7 mouse cellular contexts compared by ENCODE assay signal in the genomic region with DNA sequence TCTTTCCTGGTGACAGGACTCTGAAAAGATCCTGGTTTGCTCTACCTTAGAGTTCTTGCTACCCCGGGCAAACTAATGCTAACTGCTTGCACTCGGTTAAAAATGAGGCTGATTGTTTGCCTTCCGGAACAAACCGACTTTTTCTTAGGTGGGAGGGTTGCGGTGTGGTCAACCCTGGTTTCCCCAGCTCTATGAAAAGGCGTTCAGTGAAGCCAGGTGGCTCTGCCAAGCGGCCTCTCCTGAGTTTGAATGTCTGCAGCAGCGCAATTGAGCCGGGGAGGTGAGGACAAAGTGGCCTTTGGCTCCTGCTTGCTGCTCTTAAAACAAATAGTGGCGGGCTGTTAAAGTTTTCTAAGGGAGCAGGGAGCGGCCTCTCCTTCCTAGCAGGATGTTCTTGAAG. TPM values are rescaled to one million over a fixed set of nuclear protein-coding genes. Genes with fewer than 3 reads are reported as not detected.
DNase-seq lines count a peak whose midpoint lies in the region; ATAC-seq lines count a peak whose summit lies in the region.

No protein-coding gene starts in this region.

- peak overlapping the region; percentile 35 for H3K9ac ChIP-seq in lung, embryonic 15.5 days

- H3K27ac ChIP-seq in forebrain, embryonic 10.5 days: no peak overlapping the region
- H3K27ac ChIP-seq in lung, embryonic 15.5 days: no peak overlapping the region

- DNase-seq in forebrain, embryonic 10.5 days (ENCODE audit: extremely low spot score, low spot score): no peak
- DNase-seq in kidney, adult 18-20 months: peak; percentile 35
- peak; percentile 59 to 66 for DNase-seq in spleen, postnatal 36 days (ENCODE audit: low spot score in 2 of 2)
- no peak for DNase-seq in c-Kit-positive CD71-positive TER-119-positive erythroid progenitor cells, embryonic 14.5 days (ENCODE audit: low spot score)
- no peak for DNase-seq in left cerebral cortex, postnatal 10 days (ENCODE audit: extremely low spot score in 1 of 2, low spot score in 2 of 2)

- H3K4me2 ChIP-seq in lung, embryonic 15.5 days: peak overlapping the region; percentile 94

- H3K9me3 ChIP-seq in forebrain, embryonic 10.5 days: no peaks in the 10 kb centered on the region
- H3K9me3 ChIP-seq in lung, embryonic 15.5 days: no peaks in the 10 kb centered on the region

- no peaks in the 10 kb centered on the region for H3K36me3 ChIP-seq in forebrain, embryonic 10.5 days (replicated peaks)
- H3K36me3 ChIP-seq in lung, embryonic 15.5 days: no peaks in the 10 kb centered on the region

- peak; percentile 25 for ATAC-seq in activated CD4-positive, CD25-positive, alpha-beta regulatory T cell, adult 4 months
- no peak; the same call in 1 of the 2 replicates for ATAC-seq in lung, embryonic 15.5 days (ENCODE audit: borderline replicate concordance, extremely low read depth, low FRiP score, low TSS enrichment)

- H3K4me1 ChIP-seq in forebrain, embryonic 10.5 days: peaks cover 28% of the 10 kb centered on the region
- peaks cover 7% of the 10 kb centered on the region; the same call in 1 of the 2 replicates for H3K4me1 ChIP-seq in lung, embryonic 15.5 days

- peak overlapping the region; percentile 58 for H3K4me3 ChIP-seq in forebrain, embryonic 10.5 days
- peak overlapping the region; percentile 44 for H3K4me3 ChIP-seq in lung, embryonic 15.5 days

- intact Hi-C loops in left cerebral cortex, postnatal 10 days (cut with DNase I): no loop called here

- peaks cover 58% of the 10 kb centered on the region for H3K27me3 ChIP-seq in forebrain, embryonic 10.5 days (ENCODE audit: poor library complexity, severe bottlenecking)
- peaks cover 7% of the 10 kb centered on the region; the same call in 1 of the 2 replicates for H3K27me3 ChIP-seq in lung, embryonic 15.5 days

- WGBS in forebrain, embryonic 10.5 days: 36% methylated on average over 11 of the region's 11 CpGs
- WGBS in lung, embryonic 15.5 days: 11% methylated on average over 11 of the region's 11 CpGs

RNA-seq across cellular contexts. Expression of a gene that starts 0.9 kb away (rescaled TPM):
- polyA plus RNA-seq in activated CD4-positive, CD25-positive, alpha-beta regulatory T cell, adult 4 months (2017; shearing (Covaris generic)): 10 to 100 TPM in 1 of 2 experiments, 1 to 10 TPM in 1; 5.6 to 11.7 TPM
- 0.25 and 0.30 TPM in 2 replicates for polyA plus RNA-seq in forebrain, embryonic 10.5 days (2016; fragmentation: Nextera tagmentation; extraction: Ambion mirVana)
- polyA plus RNA-seq in lung, embryonic 15.5 days (2015; fragmentation: Nextera tagmentation; extraction: Ambion mirVana): 0.91 and 2.3 TPM in 2 replicates
- under 1 TPM in 1 of 2 experiments, not detected in 1; 0.60 TPM for total RNA-seq in left cerebral cortex, postnatal 10 days (2021)

RNA-seq across cellular contexts. Expression of a gene that starts 33.3 kb away (rescaled TPM):
- polyA plus RNA-seq in activated CD4-positive, CD25-positive, alpha-beta regulatory T cell, adult 4 months (2017; shearing (Covaris generic)): 1 to 10 TPM; 3.4 to 5.1 TPM
- 6.3 and 7.1 TPM in 2 replicates for polyA plus RNA-seq in forebrain, embryonic 10.5 days (2016; fragmentation: Nextera tagmentation; extraction: Ambion mirVana)
- 0.70 and 1.1 TPM in 2 replicates for polyA plus RNA-seq in lung, embryonic 15.5 days (2015; fragmentation: Nextera tagmentation; extraction: Ambion mirVana)
- total RNA-seq in left cerebral cortex, postnatal 10 days (2021): not detected

RNA-seq across cellular contexts. Expression of a gene that starts 42.6 kb away (rescaled TPM):
- polyA plus RNA-seq in activated CD4-positive, CD25-positive, alpha-beta regulatory T cell, adult 4 months (2017; shearing (Covaris generic)): not detected
- not detected in 2 replicates for polyA plus RNA-seq in forebrain, embryonic 10.5 days (2016; fragmentation: Nextera tagmentation; extraction: Ambion mirVana)
- polyA plus RNA-seq in lung, embryonic 15.5 days (2015; fragmentation: Nextera tagmentation; extraction: Ambion mirVana): 1.8 and 2.2 TPM in 2 replicates
- under 1 TPM; 0.26 to 0.36 TPM for total RNA-seq in left cerebral cortex, postnatal 10 days (2021)

Comparison
In these comparisons a context has a peak if more than half of its experiments do, and no peak if none do; other contexts are left out.
1. DNase-seq: peak in kidney, adult 18-20 months (single experiment) and spleen, postnatal 36 days (2 of 2); none in forebrain, embryonic 10.5 days (single experiment), c-Kit-positive CD71-positive TER-119-positive erythroid progenitor cells, embryonic 14.5 days (single experiment) and left cerebral cortex, postnatal 10 days (0 of 2).